Mouse (Mus musculus) ES-Bruce4 (cell line): Measurements from ENCODE around the gene Slc44a1.

Experiments
- CTCF ChIP-seq: IDR thresholded peaks from one replicate; pipeline ENCODE4 v1.8.1; 2011; ENCODE audit warnings: low read depth, low read length
- EP300 ChIP-seq: IDR thresholded peaks from 2 replicates; pipeline ENCODE4 v1.6.1; 2011; ENCODE audit warnings: low read depth, low read length; ENCODE audit not compliant: insufficient read depth
- POLR2A ChIP-seq: IDR thresholded peaks from one replicate; pipeline ENCODE4 v1.8.1; 2011; ENCODE audit warnings: low read length; ENCODE audit not compliant: insufficient read depth

- no peak for TF ChIP-seq EP300
- TF ChIP-seq CTCF, result no peak
- no peak for TF ChIP-seq POLR2A
Measured at GRCm38 (mm10) chr4:53526446-53526845, 86.2 kb downstream of the Slc44a1 start.
